Comparison of ENCODE assay signal across 9 mouse cellular contexts in genomic region chr12:112329701-112330301, GRCm38 (mm10).
DNase-seq lines count a peak whose midpoint lies in the region; ATAC-seq and TF ChIP-seq lines count a peak whose summit lies in the region.
"Had no signal": no experiment of that assay in that cellular context is flagged by ENCODE, and none has a peak within 500 bp of the region (broad histone marks: within the 10 kb centered on the region; RNA-seq: fewer than 3 reads in every experiment).

No protein-coding gene starts in this region.

- peaks cover 44% of the 10 kb centered on the region for H3K27me3 ChIP-seq in heart, embryonic 13.5 days (replicated peaks)
- no peaks in the 10 kb centered on the region for H3K27me3 ChIP-seq in heart, adult 2 months (ENCODE audit: control insufficient read depth, insufficient read depth, low read length)
- 0 out of 2 replicates have a peak, but pooled peaks cover 6% of the 10 kb centered on the region for H3K27me3 ChIP-seq in neural tube, embryonic 15.5 days (replicated peaks)
- H3K27me3 ChIP-seq in intestine, embryonic 15.5 days (replicated peaks) = no peaks in the 10 kb centered on the region

- intact Hi-C loops in heart, adult 2 months (cut with DNase I) = loop anchor here (5.0 kb wide), 1 partner anchor 182 kb away; the partner anchor contains the start of gene Kif26a
- intact Hi-C loops in left cerebral cortex, adult 2 months (cut with DNase I) = no loop called here

- H3K9ac ChIP-seq in heart, embryonic 13.5 days = no peak overlapping the region
- no peak overlapping the region for H3K9ac ChIP-seq in heart, adult 2 months (ENCODE audit: low read depth, low read length)
- peak overlapping the region; percentile 10; the same call in 1 of the 2 replicates for H3K9ac ChIP-seq in neural tube, embryonic 15.5 days (replicated peaks)
- no peak overlapping the region for H3K9ac ChIP-seq in intestine, embryonic 15.5 days

- TF ChIP-seq POLR2A in heart, adult 2 months (IDR thresholded peaks at IDR 0.05; ENCODE audit: insufficient read depth, low read depth, low read length) = no peak

- no peak for DNase-seq in heart, adult 2 months
- DNase-seq in left cerebral cortex, adult 2 months (ENCODE audit: extremely low spot score in 1 of 2, low spot score in 2 of 2) = peak; percentile 60 to 75
- DNase-seq in thymus, postnatal 25 days = no peak
- DNase-seq in heart, postnatal 4 days = no peak

- peaks cover 32% of the 10 kb centered on the region for H3K4me1 ChIP-seq in heart, embryonic 13.5 days
- H3K4me1 ChIP-seq in heart, adult 2 months (ENCODE audit: control insufficient read depth, insufficient read depth, low read length) = peaks cover 22% of the 10 kb centered on the region
- H3K4me1 ChIP-seq in neural tube, embryonic 15.5 days = peaks cover 66% of the 10 kb centered on the region
- peaks cover 36% of the 10 kb centered on the region for H3K4me1 ChIP-seq in intestine, embryonic 15.5 days (replicated peaks)

- no peak overlapping the region for H3K27ac ChIP-seq in heart, embryonic 13.5 days (replicated peaks)
- no peak overlapping the region for H3K27ac ChIP-seq in heart, adult 2 months
- H3K27ac ChIP-seq in left cerebral cortex, adult 2 months = peak overlapping the region; percentile 92
- peak overlapping the region; percentile 76 for H3K27ac ChIP-seq in neural tube, embryonic 15.5 days (replicated peaks)
- H3K27ac ChIP-seq in intestine, embryonic 15.5 days = no peak overlapping the region

- ATAC-seq in heart, embryonic 13.5 days (ENCODE audit: extremely low read depth, insufficient number of reproducible peaks, low FRiP score, low TSS enrichment) = no peak
- ATAC-seq in frontal cortex, adult (ENCODE audit: low TSS enrichment) = peak; percentile 76
- ATAC-seq in neural tube, embryonic 15.5 days (ENCODE audit: low FRiP score) = peak; percentile 59
- no peak for ATAC-seq in intestine, embryonic 15.5 days

- peak overlapping the region; percentile 44 for H3K4me2 ChIP-seq in heart, embryonic 13.5 days
- peak overlapping the region; percentile 34 for H3K4me2 ChIP-seq in neural tube, embryonic 15.5 days
- no peak overlapping the region for H3K4me2 ChIP-seq in intestine, embryonic 15.5 days (replicated peaks)

- H3K79me2 ChIP-seq in heart, adult 2 months (replicated peaks; ENCODE audit: control insufficient read depth, insufficient read depth, low read length) = no peaks in the 10 kb centered on the region

- no peak for TF ChIP-seq CTCF in heart, adult 2 months (IDR thresholded peaks at IDR 0.05)
- TF ChIP-seq CTCF in left cerebral cortex, adult 2 months (IDR thresholded peaks at IDR 0.05) = no peak; the same call in 1 of the 2 replicates

- WGBS in heart, embryonic 13.5 days = 17% methylated on average over 18 of the region's 18 CpGs
- WGBS in heart, adult 2 months = 16% methylated on average over 18 of the region's 18 CpGs
- 11% methylated on average over 18 of the region's 18 CpGs for WGBS in neural tube, embryonic 15.5 days
- WGBS in intestine, embryonic 15.5 days = 40% methylated on average over 18 of the region's 18 CpGs

- no peaks in the 10 kb centered on the region for H3K36me3 ChIP-seq in heart, embryonic 13.5 days
- H3K36me3 ChIP-seq in heart, adult 2 months (ENCODE audit: control insufficient read depth, insufficient read depth, low read length) = no peaks in the 10 kb centered on the region
- H3K36me3 ChIP-seq in neural tube, embryonic 15.5 days = no peaks in the 10 kb centered on the region
- H3K36me3 ChIP-seq in intestine, embryonic 15.5 days = no peaks in the 10 kb centered on the region

- no peaks in the 10 kb centered on the region for H3K9me3 ChIP-seq in heart, embryonic 13.5 days
- H3K9me3 ChIP-seq in neural tube, embryonic 15.5 days (replicated peaks) = no peaks in the 10 kb centered on the region
- no peaks in the 10 kb centered on the region for H3K9me3 ChIP-seq in intestine, embryonic 15.5 days
- H3K9me3 ChIP-seq: megakaryocyte, embryonic 14.5 days had no signal

- no peak for TF ChIP-seq EP300 in heart, adult 2 months (IDR thresholded peaks at IDR 0.05; ENCODE audit: insufficient read depth, low read depth, low read length)

- H3K4me3 ChIP-seq in heart, embryonic 13.5 days = no peak overlapping the region
- no peak overlapping the region for H3K4me3 ChIP-seq in heart, adult 2 months
- no peak overlapping the region for H3K4me3 ChIP-seq in left cerebral cortex, adult 2 months
- no peak overlapping the region for H3K4me3 ChIP-seq in neural tube, embryonic 15.5 days (replicated peaks)
- no peak overlapping the region for H3K4me3 ChIP-seq in intestine, embryonic 15.5 days (replicated peaks)
- H3K4me3 ChIP-seq: megakaryocyte, embryonic 14.5 days had no signal

Comparison
In these comparisons a context has a peak if more than half of its experiments do, and no peak if none do; other contexts are left out.
1. ATAC-seq: peak in frontal cortex, adult (single experiment) and neural tube, embryonic 15.5 days (single experiment); none in heart, embryonic 13.5 days (single experiment) and intestine, embryonic 15.5 days (single experiment).
2. H3K27ac ChIP-seq: peak in left cerebral cortex, adult 2 months (single experiment) and neural tube, embryonic 15.5 days (single experiment); none in heart, embryonic 13.5 days (single experiment), heart, adult 2 months (single experiment) and intestine, embryonic 15.5 days (single experiment).
3. DNase-seq: peak in left cerebral cortex, adult 2 months (2 of 2); none in heart, adult 2 months (0 of 2), thymus, postnatal 25 days (single experiment) and heart, postnatal 4 days (single experiment).